Mouse (Mus musculus) right cerebral cortex, postnatal 4 days (tissue): ENCODE data around the gene Mast4.

Experiments used
- DNase-seq: peaks from one replicate; pipeline ENCODE4 v3.0.0-alpha.2; 2022

Mast4 gene

DNA sequence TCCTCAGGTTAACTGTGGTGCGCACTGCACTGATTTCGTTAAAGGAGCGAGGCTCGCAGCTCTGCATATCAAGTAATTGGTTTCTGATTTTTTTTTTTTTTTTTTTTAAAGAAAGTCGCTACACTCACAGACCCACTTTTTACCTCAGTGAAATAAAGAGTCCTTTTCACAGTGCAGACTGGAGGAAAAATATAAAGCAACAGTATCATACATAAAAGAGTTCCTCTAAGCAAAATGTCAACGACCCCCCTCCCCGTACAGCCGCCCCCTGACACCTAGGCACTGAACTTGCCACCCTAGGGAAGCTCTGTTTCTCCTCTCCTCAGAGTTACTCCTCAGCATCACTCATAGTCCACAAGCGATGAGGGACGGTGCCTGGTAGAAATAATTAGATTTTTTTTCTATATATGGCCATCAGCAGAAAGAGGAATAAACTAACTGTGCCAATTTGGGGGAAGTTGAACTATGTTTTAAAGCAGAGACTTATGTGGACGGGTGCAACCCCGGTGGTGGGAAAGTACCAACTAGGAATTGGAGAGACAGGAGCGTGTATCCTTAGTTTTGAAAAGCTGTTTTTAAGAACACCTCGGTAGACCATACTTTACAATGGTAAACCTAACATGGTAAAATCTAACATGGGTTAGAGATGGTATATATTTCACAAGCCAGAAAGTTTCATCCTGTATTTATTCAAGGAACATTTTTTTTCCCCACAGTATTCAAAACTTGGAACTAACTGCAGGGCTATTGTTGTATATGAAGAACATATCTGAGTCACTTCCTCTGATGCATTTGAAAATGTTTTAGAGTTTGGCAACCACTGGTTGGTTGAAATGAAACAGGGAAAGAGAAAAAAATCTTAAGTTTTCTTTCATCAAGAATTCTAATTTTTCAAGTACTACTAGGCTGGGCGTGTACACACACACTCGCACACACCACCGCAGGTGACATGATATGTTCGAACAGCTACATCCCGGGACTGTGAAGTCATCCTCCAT is 375.7 kb downstream of the Mast4 start:
- DNase-seq, result no peak

- peak; percentile 23 for DNase-seq
Measured at GRCm38 (mm10) chr13:102957508-102958272, 376.6 kb downstream of the Mast4 start.

GRCm38 (mm10) chr13:102955506-102955905 is 378.8 kb downstream of the Mast4 start:
- no peak for DNase-seq

- DNase-seq, result no peak
Measured at GRCm38 (mm10) chr13:102949756-102950155, 384.5 kb downstream of the Mast4 start.

- DNase-seq, result no peak
Measured at GRCm38 (mm10) chr13:102948966-102949365, 385.3 kb downstream of the Mast4 start.

- DNase-seq, result no peak
Measured at GRCm38 (mm10) chr13:102947546-102947945, 386.8 kb downstream of the Mast4 start.

GRCm38 (mm10) chr13:102946024-102946821 is 388.1 kb downstream of the Mast4 start:
- DNase-seq, result peak; percentile 16

DNA sequence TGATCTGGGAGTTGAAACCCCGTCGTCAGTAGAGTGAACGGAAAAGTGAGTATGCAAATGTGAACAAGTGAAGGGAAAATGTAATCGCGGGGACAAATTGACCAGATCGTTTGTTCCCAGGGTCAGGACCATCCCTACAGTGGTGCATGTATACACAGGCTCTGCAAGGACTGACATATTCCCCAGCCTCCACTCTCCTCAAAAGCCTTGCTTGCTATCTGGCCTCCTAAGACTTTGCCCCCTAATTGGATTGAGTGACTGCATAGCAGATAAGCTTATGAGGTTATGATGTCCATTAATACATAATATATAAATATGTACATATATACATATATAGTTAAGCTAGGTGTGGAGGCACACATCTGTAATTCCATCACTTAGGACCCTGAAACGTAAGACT is 388.8 kb downstream of the Mast4 start:
- no peak for DNase-seq

GRCm38 (mm10) chr13:102944516-102944915 is 389.8 kb downstream of the Mast4 start:
- DNase-seq, result no peak

DNA sequence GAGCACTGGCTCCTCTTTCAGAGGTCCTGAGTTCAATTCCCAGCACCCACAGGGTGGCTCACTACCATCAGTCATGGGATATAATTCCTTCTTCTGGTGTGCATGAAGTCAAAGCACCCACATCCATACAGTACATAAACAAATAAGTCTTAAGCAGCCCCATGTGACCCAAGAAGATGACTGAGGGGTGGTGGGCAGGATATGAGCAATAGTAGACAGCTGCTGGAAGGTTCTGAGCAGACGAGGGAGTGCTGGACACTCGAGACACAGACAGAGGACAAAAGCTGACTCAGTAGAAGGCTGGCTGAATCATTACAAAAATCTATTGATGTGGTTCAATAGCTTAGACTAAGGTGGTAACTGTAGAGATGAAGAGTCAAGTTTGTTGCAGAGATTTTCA is 391.7 kb downstream of the Mast4 start:
- no peak for DNase-seq

DNA sequence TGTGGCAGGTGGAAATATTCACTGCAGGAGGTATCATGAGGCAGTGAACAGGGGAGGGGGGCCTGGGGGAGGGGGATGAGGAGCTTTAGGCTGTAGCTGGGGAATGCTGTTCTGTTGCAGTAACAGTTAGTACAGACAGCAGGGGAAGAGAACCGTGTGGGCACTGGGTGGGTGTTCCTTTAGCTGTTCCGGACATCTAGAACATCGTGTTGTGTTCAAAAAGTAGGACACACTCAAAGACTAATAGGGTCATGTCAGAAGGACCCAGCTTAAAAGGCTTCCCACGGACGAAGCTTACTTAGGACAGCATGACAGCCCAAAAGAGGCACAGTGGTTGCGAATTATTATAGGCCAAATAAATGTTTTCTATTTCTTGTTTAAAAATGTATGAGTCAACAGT is 393.8 kb downstream of the Mast4 start:
- DNase-seq, result no peak

- DNase-seq, result no peak
Measured at GRCm38 (mm10) chr13:102936233-102936632, 398.1 kb downstream of the Mast4 start.

DNA sequence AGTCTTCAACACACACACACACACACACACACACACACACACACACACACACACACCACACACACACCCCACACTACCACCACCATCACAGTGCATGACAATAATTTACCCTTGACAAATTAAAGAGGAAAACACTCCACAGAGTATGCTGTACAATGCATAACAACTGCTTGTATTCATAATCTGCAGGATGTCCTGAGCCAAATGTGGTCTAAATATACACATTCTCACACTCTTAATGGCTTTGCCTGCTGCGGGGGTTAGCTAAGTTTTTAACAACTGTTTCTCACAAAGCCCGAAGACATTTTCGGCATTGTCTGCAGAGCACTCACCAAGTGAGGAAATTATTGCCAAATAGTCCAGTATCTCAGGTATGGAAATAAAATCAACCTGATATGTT is 398.5 kb downstream of the Mast4 start:
- DNase-seq, result no peak

DNA sequence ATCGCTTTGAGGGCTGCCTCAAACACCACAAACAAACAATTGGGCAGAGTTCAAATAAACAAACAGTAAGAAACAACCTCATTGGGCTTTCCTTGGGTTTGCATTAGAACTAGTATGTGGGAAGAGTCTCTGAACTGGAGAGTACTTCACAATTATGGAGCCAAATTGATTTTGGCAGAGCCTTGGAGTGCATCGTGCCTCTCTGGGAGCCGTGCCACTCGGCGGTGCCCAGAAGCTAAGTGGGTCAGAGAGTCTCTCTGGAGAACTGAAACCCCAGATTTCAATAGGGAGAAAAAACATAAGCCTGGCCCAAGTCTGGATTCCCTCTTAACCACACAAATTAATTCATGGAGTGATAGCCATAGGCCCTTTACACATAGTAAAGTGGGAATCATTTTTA is 400.6 kb downstream of the Mast4 start:
- no peak for DNase-seq

GRCm38 (mm10) chr13:102932434-102932833 is 401.9 kb downstream of the Mast4 start:
- DNase-seq, result no peak

DNA sequence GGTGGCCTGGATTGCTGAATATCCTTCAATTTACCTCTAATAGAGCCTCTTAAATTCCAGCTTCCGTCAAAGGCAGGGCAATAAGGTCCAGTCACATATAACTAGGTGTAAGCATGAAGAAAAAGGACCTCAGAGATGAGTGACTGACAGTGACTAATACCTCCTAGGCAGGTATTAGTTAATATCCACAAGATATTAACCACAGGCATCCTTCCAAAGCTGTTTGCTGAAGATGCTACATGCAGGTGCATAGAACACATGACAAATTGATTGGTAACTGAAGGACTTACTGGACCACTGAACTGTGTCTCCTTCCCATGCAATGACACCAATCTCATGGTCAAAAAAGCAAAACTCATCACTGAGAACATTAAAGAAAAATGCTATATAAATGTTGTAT is 402.3 kb downstream of the Mast4 start:
- DNase-seq, result no peak

DNA sequence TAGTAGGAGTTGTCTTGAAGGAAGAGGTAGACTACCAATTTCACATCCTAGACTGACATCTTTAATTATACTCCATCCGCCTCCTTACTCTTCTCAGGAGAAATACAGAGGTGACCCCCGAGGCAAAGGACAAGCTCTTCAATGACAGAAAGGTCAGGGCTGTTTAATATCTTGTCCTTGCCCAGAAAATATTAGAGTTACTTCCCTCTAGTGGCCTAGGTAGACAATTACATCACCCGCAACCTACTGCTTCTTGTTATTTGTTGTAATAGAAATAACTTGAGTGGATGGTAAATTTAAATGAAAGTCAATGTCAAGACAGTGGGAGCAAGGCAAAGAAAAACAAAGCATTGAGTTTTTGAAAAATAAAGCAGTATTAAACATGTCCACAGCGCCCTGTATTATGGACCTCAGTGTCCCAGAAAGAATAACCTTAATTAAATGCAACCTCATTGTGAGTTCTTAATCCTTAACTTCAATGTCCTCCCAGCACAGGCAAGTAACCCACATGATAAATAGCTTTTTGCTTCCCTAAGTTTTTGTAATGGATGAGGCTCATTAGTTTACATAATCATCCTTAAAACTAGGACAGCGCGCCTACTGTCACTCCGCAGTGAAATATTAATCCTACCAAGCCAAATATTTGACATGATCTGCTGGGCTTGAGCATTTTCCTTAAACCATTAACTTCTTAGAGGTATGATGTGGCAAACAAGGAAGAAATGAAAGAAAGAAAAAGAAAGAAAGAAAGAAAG is 408.3 kb downstream of the Mast4 start:
- DNase-seq, result no peak

GRCm38 (mm10) chr13:102919741-102920140 is 414.6 kb downstream of the Mast4 start:
- DNase-seq, result no peak

GRCm38 (mm10) chr13:102918616-102919015 is 415.7 kb downstream of the Mast4 start:
- no peak for DNase-seq

- DNase-seq, result no peak
Measured at GRCm38 (mm10) chr13:102915341-102915740, 419.0 kb downstream of the Mast4 start.

GRCm38 (mm10) chr13:102914800-102915199 is 419.5 kb downstream of the Mast4 start:
- DNase-seq, result no peak

DNA sequence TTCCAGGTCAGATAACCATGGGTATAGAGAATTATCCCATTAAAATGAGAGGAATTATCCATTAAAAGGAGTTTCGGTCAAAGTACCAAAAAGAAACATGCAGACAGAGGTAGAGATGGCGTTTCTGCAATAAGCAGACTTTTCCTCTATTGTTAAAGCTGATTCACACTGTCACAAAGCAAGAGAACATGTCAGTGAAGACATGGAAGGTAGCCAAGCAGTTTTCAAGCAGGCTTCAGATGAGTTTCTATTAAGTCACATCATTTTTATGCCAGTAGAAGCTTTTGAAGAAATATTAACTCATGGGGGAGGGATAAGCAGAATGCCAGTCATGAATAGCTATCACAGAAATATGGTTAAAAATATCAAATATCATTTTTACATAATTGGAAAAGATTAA is 420.4 kb downstream of the Mast4 start:
- no peak for DNase-seq
